Mouse (Mus musculus) spleen, adult 2 months (tissue): ENCODE measurements at regions not wholly inside any gene's neighbourhood (a gene's known extent, or its start where the extent isn't known, plus 50 kb on each side); places are given as distances from the start of the nearest gene placed in this dataset.

Source experiments
- CTCF ChIP-seq: fragments of 200-500 bp; IDR thresholded peaks from 2 replicates; pipeline ENCODE4 v1.5.1; 2011; ENCODE audit warnings: mild to moderate bottlenecking, inconsistent platforms; ENCODE audit not compliant: insufficient read depth, insufficient read length, insufficient replicate concordance; ENCODE audit errors: extremely low read depth
- POLR2A ChIP-seq: fragments of 200-500 bp; IDR thresholded peaks from 2 replicates; pipeline ENCODE4 v1.6.1; 2011; ENCODE audit warnings: low read depth, low read length, inconsistent platforms

GRCm38 (mm10) chr6:140148628-140149245 is 107.5 kb upstream of the Plcz1 start:
- no peak for TF ChIP-seq POLR2A
- TF ChIP-seq CTCF, result no peak
